Mouse (Mus musculus) C2C12 (cell line): ENCODE measurements at regions not wholly inside any gene's neighbourhood (a gene's known extent, or its start where the extent isn't known, plus 50 kb on each side); places are given as distances from the start of the nearest gene placed in this dataset.

Experiments used
- H3K27me3 ChIP-seq: one replicate; pipeline ENCODE4 v1.6.1; 2011; ENCODE audit not compliant: control insufficient read depth, insufficient read depth, insufficient read length
- H3K36me3 ChIP-seq: one replicate; pipeline ENCODE4 v1.6.1; 2011; ENCODE audit not compliant: control insufficient read depth, insufficient read depth
- H3K4me3 ChIP-seq: one replicate; pipeline ENCODE4 v1.5.1; 2011; ENCODE audit warnings: mild to moderate bottlenecking, control low read depth; ENCODE audit not compliant: poor library complexity, insufficient read depth, severe bottlenecking
- H3K79me2 ChIP-seq: one replicate; pipeline ENCODE4 v1.6.1; 2011; ENCODE audit not compliant: control insufficient read depth, insufficient read depth
- H3K79me3 ChIP-seq: one replicate; pipeline ENCODE4 v1.6.1; 2011; ENCODE audit warnings: low read depth, control low read depth
- H3ac ChIP-seq: one replicate; pipeline ENCODE3; 2011; ENCODE audit warnings: low read depth; ENCODE audit not compliant: control insufficient read depth, insufficient read length
- CEBPB ChIP-seq: IDR thresholded peaks from one replicate; pipeline ENCODE4 v1.6.1; 2011; ENCODE audit warnings: low read depth, mild to moderate bottlenecking, control low read depth, moderate library complexity
- CTCF ChIP-seq: IDR thresholded peaks from one replicate; pipeline ENCODE4 v1.5.1; 2011; ENCODE audit not compliant: control insufficient read depth, insufficient read depth, insufficient read length
- FOSL1 ChIP-seq: IDR thresholded peaks from one replicate; pipeline ENCODE4 v1.8.0; 2011; ENCODE audit warnings: mild to moderate bottlenecking, low read length; ENCODE audit not compliant: poor library complexity, insufficient read depth, severe bottlenecking
- MAX ChIP-seq: IDR thresholded peaks from one replicate; pipeline ENCODE4 v1.6.1; 2011; ENCODE audit warnings: mild to moderate bottlenecking, control low read depth
- MYOD1 ChIP-seq: IDR thresholded peaks from one replicate; pipeline ENCODE4 v1.6.1; 2011; ENCODE audit warnings: low read depth; ENCODE audit not compliant: control insufficient read depth, insufficient read length
- MYOG ChIP-seq: IDR thresholded peaks from one replicate; pipeline ENCODE4 v1.6.1; 2011; ENCODE audit not compliant: control insufficient read depth, insufficient read length; ENCODE audit errors: extremely low read depth
- USF1 ChIP-seq: IDR thresholded peaks from one replicate; pipeline ENCODE4 v1.6.1; 2011; ENCODE audit warnings: low read depth, mild to moderate bottlenecking, control low read depth, moderate library complexity

DNA sequence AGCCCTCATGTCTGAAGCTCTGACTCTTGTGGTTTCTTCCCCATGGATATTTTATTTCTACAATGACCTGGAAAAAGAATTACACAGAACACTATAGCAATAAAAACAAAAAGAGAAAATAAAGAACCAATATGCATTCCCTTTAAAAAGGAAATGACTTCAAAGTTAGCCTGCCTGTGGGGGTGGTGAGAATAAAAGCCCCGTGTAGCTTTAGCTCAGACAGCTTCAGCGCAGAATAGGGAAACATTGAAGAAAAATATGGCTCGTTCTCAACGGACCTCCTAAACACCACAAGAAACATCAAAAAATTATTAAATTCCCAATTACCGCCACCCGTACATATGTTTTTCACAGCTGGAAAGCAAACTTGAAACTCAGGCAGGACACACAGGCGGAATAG lies 198.7 kb downstream of the Pdcd6ip start:
- Histone ChIP-seq H3K36me3 (no peaks in the 10 kb centered on the region), H3ac (no peak overlapping the region), H3K27me3 (no peaks in the 10 kb centered on the region), H3K79me2 (no peaks in the 10 kb centered on the region), H3K4me3 (no peak overlapping the region), H3K79me3 (no peaks in the 10 kb centered on the region)
- TF ChIP-seq CTCF = no peak
- no peak for TF ChIP-seq FOSL1
- TF ChIP-seq MYOG = no peak
- TF ChIP-seq CEBPB = no peak
- no peak for TF ChIP-seq MYOD1
- no peak for TF ChIP-seq MAX
- TF ChIP-seq USF1 = no peak

DNA sequence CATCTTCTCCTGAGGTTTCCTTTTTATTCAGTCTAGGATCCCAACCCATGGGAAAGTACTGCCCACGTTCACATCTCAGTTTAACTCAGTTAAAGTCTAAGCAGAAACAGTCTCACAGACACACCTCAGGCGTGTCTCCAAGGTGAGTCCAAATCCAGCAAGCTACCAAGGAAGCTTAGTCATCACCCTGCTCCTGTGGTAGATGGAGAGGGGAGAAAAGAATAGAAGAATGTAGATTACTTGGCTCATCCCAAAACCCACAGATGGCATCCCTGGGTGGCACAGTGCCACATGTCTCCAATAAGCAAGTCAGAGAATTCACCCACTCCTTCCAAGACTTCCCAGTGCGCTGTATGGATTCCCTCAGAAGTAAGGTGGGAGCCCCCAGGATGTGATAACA lies 199.2 kb downstream of the Pdcd6ip start:
- no peaks in the 10 kb centered on the region for H3K27me3 ChIP-seq
- no peaks in the 10 kb centered on the region for H3K79me2 ChIP-seq
- no peak overlapping the region for H3K4me3 ChIP-seq
- no peak for TF ChIP-seq CTCF
- no peak for TF ChIP-seq FOSL1
- TF ChIP-seq MAX = no peak
- TF ChIP-seq MYOD1 = no peak
- no peak for TF ChIP-seq MYOG
- no peak for TF ChIP-seq USF1
- TF ChIP-seq CEBPB = no peak
- no peaks in the 10 kb centered on the region for H3K79me3 ChIP-seq
- H3ac ChIP-seq = no peak overlapping the region
- no peaks in the 10 kb centered on the region for H3K36me3 ChIP-seq

DNA sequence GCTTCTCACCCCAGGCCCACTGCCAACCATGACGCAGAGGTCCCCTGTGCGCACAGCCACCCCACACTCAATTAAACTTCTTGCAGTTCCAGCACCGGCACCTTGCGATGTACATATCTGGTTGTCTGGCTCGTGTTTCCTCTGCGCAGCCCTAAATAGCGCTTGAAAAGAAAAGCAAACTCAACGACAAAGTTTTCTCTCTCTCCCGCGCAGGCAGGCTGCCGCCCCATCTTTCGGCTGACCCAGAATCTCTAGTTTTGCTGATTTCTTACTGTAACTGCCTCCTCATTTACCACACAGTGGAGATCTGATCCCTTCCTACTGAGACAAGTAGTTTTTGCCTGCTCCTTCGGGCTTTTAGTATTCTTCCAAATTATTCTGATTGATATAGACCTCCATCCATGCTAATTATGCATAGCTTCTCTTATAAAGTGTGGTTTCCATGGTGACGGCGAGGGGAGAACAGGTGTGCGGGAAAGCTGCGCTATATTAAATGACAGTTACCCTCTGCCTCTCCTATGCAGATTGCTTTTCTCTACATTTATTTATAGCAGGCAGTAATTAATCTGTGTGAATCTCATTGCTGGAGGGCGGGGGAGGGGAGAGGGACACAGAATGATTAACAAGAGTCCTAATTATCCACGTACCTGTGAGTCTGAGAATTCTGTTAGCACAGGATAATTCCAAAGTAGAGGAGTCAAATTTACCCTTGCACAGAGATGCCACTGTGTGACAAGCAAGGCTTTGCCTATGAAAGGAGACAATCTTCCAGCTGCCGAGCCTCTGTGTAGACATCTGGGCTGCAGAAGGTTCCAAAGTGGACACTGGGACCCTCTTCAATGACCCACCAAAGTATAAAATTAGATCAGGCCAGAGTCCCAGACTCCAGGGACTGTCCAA lies 200.2 kb downstream of the Pdcd6ip start:
- Histone ChIP-seq H3ac (no peak overlapping the region), H3K27me3 (no peaks in the 10 kb centered on the region), H3K36me3 (no peaks in the 10 kb centered on the region), H3K79me2 (no peaks in the 10 kb centered on the region), H3K79me3 (no peaks in the 10 kb centered on the region), H3K4me3 (no peak overlapping the region)
- no peak for TF ChIP-seq USF1

DNA sequence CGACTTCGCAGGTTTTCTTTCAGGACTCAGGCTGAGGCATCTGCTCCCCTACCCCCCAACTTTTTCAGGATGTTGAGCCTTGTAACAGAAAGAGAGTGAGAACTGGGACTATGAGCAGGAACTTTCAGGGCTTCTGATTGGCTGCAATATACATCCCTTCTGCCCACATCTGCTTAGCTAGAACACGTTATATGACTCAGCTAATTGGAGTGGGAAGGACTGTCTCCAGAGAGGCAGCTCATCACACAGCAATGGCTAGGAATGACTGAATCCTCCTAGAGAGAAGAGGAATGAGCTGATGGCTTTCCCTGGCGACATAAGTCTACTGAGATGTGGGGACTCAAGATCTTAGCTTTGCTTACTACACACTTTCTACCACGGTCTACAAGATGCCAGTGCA lies 208.8 kb downstream of the Pdcd6ip start:
- no peak overlapping the region for H3ac ChIP-seq
- no peaks in the 10 kb centered on the region for H3K27me3 ChIP-seq
- no peaks in the 10 kb centered on the region for H3K79me2 ChIP-seq
- H3K4me3 ChIP-seq = no peak overlapping the region
- TF ChIP-seq FOSL1 (no peak), CTCF (no peak), USF1 (no peak), CEBPB (no peak), MAX (no peak)
- H3K36me3 ChIP-seq = no peaks in the 10 kb centered on the region
- H3K79me3 ChIP-seq = no peaks in the 10 kb centered on the region

DNA sequence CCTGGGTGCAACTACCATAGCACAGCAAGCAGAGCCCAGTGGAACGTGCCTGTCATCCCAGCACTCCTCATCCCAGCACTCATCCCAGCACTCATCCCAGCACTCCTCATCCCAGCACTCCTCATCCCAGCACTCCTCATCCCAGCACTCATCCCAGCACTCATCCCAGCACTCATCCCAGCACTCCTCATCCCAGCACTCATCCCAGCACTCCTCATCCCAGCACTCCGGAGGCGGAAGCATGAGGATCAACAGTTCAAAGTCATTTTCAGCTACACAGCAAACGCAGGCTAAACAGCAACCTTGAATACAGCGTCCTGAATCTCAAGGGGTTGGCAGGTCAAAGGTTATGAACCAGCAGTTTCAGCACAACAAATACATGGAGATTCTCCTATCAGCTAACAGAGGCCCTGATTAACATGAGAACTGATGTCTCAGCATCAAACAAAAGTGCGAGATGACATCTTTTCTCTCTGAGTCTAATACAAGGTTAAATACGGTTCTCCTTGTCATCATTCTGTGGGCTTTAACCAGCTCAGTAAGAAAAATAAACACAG lies 211.8 kb downstream of the Pdcd6ip start:
- no peaks in the 10 kb centered on the region for H3K27me3 ChIP-seq
- no peaks in the 10 kb centered on the region for H3K79me3 ChIP-seq
- TF ChIP-seq MAX = no peak
- TF ChIP-seq CEBPB = no peak
- TF ChIP-seq FOSL1 = no peak
- no peak for TF ChIP-seq USF1
- TF ChIP-seq MYOG = no peak
- no peak for TF ChIP-seq CTCF
- no peak for TF ChIP-seq MYOD1
- H3ac ChIP-seq = no peak overlapping the region
- no peaks in the 10 kb centered on the region for H3K79me2 ChIP-seq
- no peaks in the 10 kb centered on the region for H3K36me3 ChIP-seq
- H3K4me3 ChIP-seq = no peak overlapping the region

DNA sequence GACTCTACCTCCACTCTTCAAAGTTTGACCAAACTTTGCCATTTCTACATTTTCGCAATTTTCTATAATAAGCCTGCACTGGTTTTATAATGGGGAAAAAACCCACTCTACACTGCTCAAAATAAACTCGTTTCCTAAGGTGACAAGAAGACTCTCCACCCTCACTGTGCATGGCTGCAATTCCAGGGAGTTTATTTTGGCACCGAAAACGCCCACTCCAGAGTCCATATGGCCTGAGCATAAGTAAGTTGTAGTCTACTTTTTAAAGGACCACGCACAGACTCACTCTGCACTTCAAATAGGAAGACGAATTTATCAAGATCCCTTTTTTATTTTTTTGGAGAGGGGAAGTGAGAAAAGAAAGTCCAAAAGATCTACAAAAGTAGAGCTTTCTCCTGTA lies 219.4 kb downstream of the Pdcd6ip start:
- no peaks in the 10 kb centered on the region for H3K79me3 ChIP-seq
- no peaks in the 10 kb centered on the region for H3K79me2 ChIP-seq
- H3K36me3 ChIP-seq = no peaks in the 10 kb centered on the region
- no peak overlapping the region for H3ac ChIP-seq
- TF ChIP-seq MAX = no peak
- no peak for TF ChIP-seq CEBPB
- no peak for TF ChIP-seq MYOG
- no peak for TF ChIP-seq MYOD1
- no peak for TF ChIP-seq USF1
- no peak for TF ChIP-seq CTCF
- no peak overlapping the region for H3K4me3 ChIP-seq
- H3K27me3 ChIP-seq = no peaks in the 10 kb centered on the region
